Mouse (Mus musculus): ENCODE measurements around the gene Slc7a4.

DNA sequence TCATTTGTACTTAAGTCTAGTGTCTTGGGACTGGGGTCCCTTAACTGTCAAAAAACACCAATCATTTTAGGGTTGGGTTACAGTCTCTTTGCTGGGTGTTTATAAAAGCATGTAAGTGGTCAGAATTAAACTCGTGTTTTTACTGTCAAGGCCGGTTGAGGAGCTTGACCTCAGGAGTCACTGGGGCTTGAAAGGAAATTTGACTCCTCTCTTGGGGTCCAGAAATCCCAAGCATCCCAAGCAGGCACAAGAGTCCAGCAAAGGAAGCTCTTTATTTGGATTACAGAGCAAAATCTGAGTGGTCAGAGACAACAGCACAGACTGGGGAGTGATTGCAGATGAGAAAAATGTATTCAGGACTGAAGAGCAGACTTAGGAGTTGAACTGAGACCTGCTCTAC lies 7.7 kb upstream of the Slc7a4 start:
- TF ChIP-seq ZNF384 (IDR thresholded peaks at IDR 0.05; ENCODE audit: low read depth, low read length) (no peak), MAFK (IDR thresholded peaks at IDR 0.05; ENCODE audit: insufficient read depth, low read depth, low read length) (no peak)
